Mouse (Mus musculus): ENCODE data around the gene Crnkl1.

Crnkl1 gene

GRCm38 (mm10) chr2:145934339-145935231, at the start of gene Crnkl1, which contains the start of gene Cfap61:
Gene Crnkl1 (minus strand): TSS chr2:145935014.
Gene Cfap61 (plus strand): TSS chr2:145934784.
- peak; percentile 78 for DNase-seq (ENCODE audit: low read depth, low spot score)

DNA sequence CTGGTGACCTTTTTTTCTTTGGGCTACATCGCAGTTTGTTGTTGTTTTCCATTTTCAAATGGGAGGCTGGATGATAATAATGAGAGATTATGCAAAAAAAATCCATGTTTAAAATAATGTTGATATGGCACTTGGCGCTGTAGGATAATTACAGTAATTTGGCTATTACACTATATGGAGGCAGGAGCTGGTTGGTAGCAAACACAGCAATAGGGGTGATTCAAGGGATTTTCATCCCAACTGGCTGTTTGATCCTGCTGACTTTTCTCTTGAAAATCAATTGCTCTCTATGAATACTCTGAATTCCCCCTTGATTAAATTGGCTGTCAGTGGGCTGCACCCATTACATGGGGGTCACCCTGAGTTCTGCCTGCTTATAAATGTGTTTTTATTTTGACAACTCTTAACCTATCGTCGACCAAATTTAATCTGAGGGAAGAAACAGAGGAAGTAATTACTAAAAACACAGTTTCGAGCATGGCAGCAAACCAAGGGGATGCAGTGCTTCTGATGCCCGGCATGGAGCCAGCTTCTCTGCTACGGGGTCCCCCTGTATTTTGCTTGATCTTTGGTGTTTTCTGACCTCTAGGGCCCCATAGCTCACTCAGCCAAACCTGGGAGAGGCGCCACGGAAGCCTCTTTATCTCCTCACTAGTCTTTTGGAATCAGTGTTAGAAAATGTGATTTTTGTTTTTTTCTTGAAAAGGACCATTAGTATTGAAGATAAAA, 47.7 kb upstream of the Crnkl1 start:
- DNase-seq (ENCODE audit: low read depth, low spot score) = no peak

- DNase-seq (ENCODE audit: low read depth, low spot score) = no peak
Measured at GRCm38 (mm10) chr2:145981699-145982112, 46.9 kb upstream of the Crnkl1 start.

- no peak for DNase-seq (ENCODE audit: low read depth, low spot score)
Measured at GRCm38 (mm10) chr2:145980881-145981280, 46.1 kb upstream of the Crnkl1 start.

DNA sequence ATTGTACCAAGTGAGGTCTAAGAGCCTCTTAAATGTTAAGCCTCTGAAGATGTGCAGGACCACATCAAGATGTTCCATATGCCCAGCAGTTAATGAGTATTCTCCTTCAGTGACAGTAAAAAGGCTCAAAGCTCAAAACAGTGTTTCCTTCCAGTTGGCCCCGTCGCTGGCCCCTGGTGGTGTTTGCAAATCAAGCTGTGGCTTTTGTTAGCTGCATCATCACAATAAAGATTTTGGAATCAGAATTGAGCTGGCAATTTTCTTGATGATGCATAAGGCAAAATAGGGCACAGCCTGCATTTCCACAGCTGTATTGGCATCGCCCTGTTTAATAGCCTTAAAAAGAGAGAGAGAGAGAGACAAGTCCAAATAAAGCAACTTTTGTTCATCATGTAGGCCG, 44.8 kb upstream of the Crnkl1 start:
- no peak for DNase-seq (ENCODE audit: low read depth, low spot score)

GRCm38 (mm10) chr2:145972571-145972970, 37.8 kb upstream of the Crnkl1 start:
- DNase-seq (ENCODE audit: low read depth, low spot score) = no peak

DNA sequence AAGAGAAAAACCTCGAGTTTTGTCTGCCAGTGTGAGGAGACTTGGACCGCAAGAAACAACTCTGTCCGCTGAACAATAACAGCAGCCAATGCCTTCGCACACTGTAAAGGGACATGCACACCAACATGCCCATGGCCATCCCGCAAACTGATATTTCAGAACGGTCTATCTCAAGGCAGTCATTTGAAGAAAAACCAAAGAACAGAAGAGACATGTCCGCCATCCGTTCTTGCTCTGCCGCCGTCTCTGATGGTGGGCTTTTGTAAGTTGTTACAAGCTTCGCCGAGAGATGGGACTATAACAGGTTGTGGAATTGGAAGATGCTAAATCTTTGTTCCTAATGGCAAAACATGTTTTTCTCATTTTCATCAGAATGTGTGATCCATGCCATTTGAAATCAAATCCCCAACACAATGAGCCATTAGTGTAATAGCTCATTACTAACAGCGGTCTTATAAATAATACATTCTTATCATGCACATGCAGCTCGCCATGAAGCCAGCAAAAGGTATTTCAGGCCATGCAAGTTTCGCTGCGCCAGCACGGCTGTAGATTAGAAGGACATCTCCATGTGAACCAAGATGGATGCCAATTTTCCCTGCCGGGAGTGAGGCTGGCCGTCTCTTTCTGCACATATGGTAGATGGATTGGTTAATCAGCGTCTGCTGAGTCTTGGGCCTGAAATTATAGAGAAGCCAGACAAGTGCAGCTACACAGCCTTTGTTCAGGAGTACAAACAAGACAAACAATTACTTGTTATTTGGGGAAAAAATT, 36.6 kb upstream of the Crnkl1 start:
- no peak for DNase-seq (ENCODE audit: low read depth, low spot score)

DNA sequence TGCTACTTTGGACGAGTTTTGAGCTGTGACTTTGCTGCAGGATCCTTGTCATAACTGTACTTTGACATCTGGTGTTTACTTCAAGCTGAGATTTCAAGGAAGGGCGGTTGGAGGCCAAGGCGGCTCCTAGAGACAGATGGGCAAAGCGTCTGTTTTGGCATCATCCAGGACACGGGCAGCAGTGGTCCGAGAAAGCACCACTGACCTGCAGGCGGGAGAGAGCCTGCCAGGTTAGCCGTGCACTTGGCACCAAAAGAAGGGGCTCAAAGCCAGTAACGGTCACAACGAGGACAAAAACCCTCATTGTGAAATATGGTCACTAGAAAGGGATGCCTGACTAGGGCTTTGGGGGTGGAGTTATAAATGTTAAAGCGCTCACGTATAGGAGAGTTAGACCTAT, 35.9 kb upstream of the Crnkl1 start:
- no peak for DNase-seq (ENCODE audit: low read depth, low spot score)

DNA sequence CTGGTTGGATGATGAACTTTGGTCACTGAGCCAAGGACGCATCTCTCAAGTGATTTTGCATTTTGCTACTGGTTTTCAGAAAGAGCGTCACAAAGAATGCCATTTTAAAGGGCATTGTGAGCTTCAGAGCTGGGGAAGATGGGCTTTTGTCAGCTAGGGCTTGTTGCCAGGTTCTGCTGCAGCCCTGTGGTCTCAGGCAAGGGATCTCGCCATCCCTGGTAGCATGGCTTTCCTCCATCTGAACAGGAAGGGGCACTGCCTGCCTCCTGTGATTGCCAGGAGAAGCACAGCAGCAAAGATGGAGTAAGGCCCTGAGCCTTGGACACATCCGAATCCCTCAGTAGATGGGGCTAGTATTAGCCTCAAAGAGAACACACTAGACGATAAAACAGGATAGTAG, 27.0 kb upstream of the Crnkl1 start:
- DNase-seq (ENCODE audit: low read depth, low spot score) = no peak

GRCm38 (mm10) chr2:145958551-145958950, 23.7 kb upstream of the Crnkl1 start:
- DNase-seq (ENCODE audit: low read depth, low spot score) = no peak

- DNase-seq (ENCODE audit: low read depth, low spot score) = no peak
Measured at GRCm38 (mm10) chr2:145958097-145958496, 23.3 kb upstream of the Crnkl1 start.

DNA sequence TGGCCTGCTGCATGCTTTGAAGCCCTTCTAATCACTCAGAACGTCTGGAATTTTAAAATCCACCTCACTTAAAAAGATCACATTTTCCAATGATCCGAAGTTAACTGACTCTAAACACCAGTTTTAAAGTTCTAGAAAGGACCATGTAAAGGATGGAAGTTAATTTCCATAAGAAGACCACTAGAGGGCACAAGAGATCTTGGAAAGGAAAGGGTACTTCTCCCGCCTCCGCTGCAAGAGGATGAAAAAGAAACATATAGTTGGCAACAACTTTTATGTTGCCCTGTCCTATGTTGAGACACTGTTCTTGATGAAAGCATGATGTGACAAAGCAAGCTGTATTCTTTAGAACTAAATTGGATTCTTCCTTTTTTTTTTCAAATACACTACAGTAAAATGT, 22.6 kb upstream of the Crnkl1 start:
- DNase-seq (ENCODE audit: low read depth, low spot score) = no peak

DNA sequence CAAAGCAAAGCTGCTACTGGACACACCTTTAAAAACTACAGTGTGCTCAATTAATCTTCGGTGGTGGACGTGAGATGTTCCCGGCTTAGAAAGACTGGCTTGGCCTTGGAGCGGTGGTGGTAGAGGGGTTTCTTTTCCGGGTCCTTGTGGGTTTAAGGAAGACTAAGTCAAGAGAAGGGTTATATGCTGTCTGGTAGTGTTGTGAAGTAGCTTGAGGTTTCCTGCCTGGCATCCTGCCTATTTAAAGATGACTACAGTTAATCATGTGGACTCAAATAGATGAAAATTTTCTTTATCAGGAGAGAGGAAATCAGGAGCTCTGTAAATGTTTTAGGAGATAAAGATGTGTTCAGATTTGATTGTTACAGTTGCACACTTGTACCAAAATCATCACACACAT, 21.5 kb upstream of the Crnkl1 start:
- no peak for DNase-seq (ENCODE audit: low read depth, low spot score)

- no peak for DNase-seq (ENCODE audit: low read depth, low spot score)
Measured at GRCm38 (mm10) chr2:145955844-145956243, 21.0 kb upstream of the Crnkl1 start.

- DNase-seq (ENCODE audit: low read depth, low spot score) = no peak
Measured at GRCm38 (mm10) chr2:145952726-145953125, 17.9 kb upstream of the Crnkl1 start.

DNA sequence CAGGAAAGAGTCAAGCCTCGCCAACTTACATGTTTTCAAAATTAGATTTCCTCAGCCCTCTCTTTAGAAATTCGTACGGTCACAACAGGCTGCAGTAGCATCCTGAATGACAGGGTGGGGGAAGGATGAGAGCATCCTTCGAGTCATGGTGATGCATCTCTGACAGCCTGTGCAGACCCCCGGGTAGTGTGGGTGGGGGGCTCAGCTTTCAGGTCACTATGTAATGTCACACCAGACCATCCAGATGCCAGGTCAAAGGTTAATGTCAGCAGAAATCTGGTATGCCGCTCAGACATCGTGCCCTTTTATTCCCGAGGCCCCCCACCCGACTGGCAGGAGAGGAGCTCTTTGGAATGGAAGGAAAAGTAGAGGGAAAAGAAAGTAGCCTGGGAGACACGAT, 15.4 kb upstream of the Crnkl1 start:
- no peak for DNase-seq (ENCODE audit: low read depth, low spot score)

DNA sequence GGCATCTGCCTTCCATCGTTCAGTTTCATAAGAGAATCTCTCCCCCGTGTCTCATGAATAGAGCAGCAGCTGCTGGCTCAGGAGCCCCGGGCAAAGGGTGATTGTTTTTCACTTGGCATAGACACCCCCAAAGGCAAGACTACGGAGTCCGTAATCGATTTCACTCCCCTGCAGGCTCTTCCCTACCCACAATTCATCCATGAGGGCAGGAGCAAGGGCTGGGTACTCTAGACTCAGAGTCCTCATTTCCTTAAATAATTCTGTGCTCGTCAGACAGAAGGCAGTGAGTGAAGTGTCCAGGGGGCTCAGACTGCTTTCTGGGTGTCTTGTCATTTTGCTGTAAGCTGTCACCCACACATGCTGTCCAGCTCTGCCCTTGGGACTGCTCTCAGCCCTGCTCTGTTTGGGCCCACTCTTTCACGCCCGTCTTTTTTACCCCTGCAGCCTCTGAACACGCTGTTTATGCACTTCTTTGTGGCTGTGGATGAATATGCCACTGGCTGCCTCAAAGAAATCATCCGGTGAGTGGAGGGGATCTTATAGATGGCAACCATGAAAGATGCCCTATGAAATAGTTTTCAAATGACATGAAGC, 14.8 kb upstream of the Crnkl1 start:
- DNase-seq (ENCODE audit: low read depth, low spot score) = no peak

DNA sequence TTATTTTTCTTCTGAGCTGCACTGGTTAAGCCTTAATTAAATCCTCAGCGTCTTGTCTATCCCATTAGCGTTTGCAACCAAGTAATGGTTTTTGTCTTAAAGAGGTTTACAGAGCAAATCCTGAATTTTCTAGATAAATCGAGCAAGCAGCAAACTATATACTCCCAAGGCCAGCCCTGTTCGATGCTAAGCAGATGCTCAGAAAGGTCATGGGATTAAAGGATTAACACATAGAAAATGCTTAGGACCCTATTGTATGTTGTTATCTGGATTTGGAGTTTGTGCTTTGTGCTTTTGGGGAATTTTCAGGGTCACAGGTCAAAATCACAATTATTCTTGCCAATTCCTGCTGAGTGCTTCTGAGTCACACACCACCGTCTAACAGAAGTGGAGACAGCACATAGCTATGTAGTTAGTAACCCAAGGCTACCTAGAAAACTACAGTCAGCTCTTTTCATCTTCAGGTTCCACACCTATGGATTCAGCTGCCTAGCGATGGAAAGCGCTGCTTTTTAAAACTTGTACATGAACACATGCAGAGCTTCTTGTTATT, 13.7 kb upstream of the Crnkl1 start:
- no peak for DNase-seq (ENCODE audit: low read depth, low spot score)

- DNase-seq (ENCODE audit: low read depth, low spot score) = no peak
Measured at GRCm38 (mm10) chr2:145944286-145944685, 9.5 kb upstream of the Crnkl1 start.

DNA sequence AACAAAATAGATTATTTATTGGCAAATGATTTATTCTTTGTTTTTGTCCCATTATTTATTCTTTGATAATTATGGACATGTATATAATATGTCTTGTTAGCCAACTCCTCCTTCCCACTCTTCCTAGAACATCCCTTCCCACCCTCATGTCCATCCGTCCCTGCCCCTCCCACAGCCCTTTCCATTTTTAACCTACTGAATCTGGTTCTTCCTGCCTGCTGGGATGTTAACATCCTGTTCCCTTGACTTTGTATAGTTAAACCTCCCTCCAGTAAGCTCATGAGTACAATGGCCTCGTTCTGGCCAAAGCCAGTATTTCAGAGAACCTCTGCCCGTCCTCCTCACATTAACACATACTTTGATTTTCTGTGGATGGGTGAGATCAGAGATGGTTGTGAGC, 6.6 kb upstream of the Crnkl1 start:
- no peak for DNase-seq (ENCODE audit: low read depth, low spot score)

DNA sequence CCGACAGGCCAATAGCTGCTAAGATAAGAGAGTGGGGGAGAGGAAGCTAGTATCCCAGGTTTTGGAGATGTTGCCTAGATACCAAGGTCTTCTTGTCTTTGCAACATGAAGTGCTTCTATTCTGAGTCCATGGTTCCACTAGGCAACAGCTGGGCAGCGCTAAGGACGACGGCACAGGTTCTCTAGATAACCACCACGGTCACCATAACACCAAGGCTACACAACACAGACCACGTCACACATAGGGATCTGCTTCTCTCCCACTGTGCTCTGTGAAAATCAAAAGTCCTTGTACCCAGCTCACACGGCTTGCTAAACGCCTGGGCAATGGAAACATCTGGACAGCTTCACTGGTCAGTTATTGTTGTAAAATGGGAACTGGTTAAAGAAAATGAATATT, 2.2 kb upstream of the Crnkl1 start:
- DNase-seq (ENCODE audit: low read depth, low spot score) = no peak
